Mouse (Mus musculus): ENCODE measurements around the gene Dgke. TPM values are rescaled to one million over a fixed set of nuclear protein-coding genes. Genes with fewer than 3 reads are reported as not detected.

The Dgke gene
- polyA plus RNA-seq, 1 experiment: 1.6 TPM

DNA sequence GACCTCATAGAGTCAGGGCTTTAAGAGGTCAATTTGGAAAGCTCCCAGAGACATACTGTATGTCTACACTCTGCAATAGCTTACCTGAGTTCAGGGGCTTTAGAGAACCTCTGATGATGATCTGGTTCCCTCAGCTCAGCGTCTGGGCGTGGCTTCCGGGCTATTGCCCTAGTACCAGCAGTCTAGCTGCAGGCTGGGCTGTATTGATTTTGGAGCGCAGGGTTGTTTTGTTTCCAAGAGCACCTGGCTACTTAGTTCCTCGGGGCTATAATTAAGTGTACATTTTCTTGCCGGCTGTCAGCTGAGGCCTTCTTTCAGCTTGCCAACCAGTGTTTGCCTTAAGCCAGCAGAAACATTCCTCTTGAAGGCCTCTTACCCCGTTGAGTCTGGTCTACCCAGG is 57.2 kb downstream of the Dgke start:
- H3K27me3 ChIP-seq (ENCODE audit: control insufficient read depth, insufficient read depth, insufficient read length): no peaks in the 10 kb centered on the region
- no peak overlapping the region for H3ac ChIP-seq (ENCODE audit: control insufficient read depth, insufficient read length, low read depth)
- H3K79me3 ChIP-seq (ENCODE audit: low read depth): no peaks in the 10 kb centered on the region
- peaks cover 15% of the 10 kb centered on the region for H3K36me3 ChIP-seq (ENCODE audit: control insufficient read depth, insufficient read depth)
- TF ChIP-seq MYOD1 (IDR thresholded peaks at IDR 0.05; ENCODE audit: control insufficient read depth, insufficient read length, low read depth) (no peak), CEBPB (IDR thresholded peaks at IDR 0.05; ENCODE audit: low read depth) (no peak), FOSL1 (IDR thresholded peaks at IDR 0.05; ENCODE audit: insufficient read depth, low read length, poor library complexity, severe bottlenecking) (no peak), MAX (IDR thresholded peaks at IDR 0.05) (no peak), USF1 (IDR thresholded peaks at IDR 0.05; ENCODE audit: low read depth) (no peak)
- H3K4me3 ChIP-seq (ENCODE audit: insufficient read depth, poor library complexity, severe bottlenecking): no peak overlapping the region
- no peaks in the 10 kb centered on the region for H3K79me2 ChIP-seq (ENCODE audit: control insufficient read depth, insufficient read depth)

DNA sequence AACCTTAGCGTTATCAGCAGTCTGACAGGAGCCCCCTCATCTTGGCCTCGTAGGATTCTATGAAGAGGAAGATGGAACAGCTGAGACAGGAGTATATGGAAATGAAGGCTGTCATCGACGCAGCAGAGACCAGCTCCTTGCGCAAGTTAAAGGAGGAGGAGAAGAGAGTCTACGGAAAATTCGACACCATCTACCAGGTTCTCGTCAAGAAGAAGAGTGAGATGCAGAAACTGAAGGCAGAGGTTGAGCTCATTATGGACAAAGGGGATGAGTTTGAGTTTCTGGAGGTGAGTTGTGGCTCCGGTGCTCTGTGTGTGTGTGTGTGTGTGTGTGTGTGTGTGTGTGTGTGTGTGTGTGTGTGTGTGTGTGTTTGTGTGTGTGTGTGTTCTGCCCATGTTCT is 57.6 kb downstream of the Dgke start:
- Histone ChIP-seq H3K27me3 (ENCODE audit: control insufficient read depth, insufficient read depth, insufficient read length) (no peaks in the 10 kb centered on the region), H3K4me3 (ENCODE audit: insufficient read depth, poor library complexity, severe bottlenecking) (no peak overlapping the region), H3ac (ENCODE audit: control insufficient read depth, insufficient read length, low read depth) (no peak overlapping the region), H3K79me2 (ENCODE audit: control insufficient read depth, insufficient read depth) (no peaks in the 10 kb centered on the region), H3K79me3 (ENCODE audit: low read depth) (no peaks in the 10 kb centered on the region), H3K36me3 (ENCODE audit: control insufficient read depth, insufficient read depth) (peaks cover 13% of the 10 kb centered on the region)
- TF ChIP-seq USF1 (IDR thresholded peaks at IDR 0.05; ENCODE audit: low read depth): no peak
- no peak for TF ChIP-seq MYOG (IDR thresholded peaks at IDR 0.05; ENCODE audit: control insufficient read depth, extremely low read depth, insufficient read length)
- TF ChIP-seq MYOD1 (IDR thresholded peaks at IDR 0.05; ENCODE audit: control insufficient read depth, insufficient read length, low read depth): no peak
- TF ChIP-seq CEBPB (IDR thresholded peaks at IDR 0.05; ENCODE audit: low read depth): no peak
- no peak for TF ChIP-seq FOSL1 (IDR thresholded peaks at IDR 0.05; ENCODE audit: insufficient read depth, low read length, poor library complexity, severe bottlenecking)
- no peak for TF ChIP-seq CTCF (IDR thresholded peaks at IDR 0.05; ENCODE audit: control insufficient read depth, insufficient read depth, insufficient read length)
- TF ChIP-seq MAX (IDR thresholded peaks at IDR 0.05): no peak

DNA sequence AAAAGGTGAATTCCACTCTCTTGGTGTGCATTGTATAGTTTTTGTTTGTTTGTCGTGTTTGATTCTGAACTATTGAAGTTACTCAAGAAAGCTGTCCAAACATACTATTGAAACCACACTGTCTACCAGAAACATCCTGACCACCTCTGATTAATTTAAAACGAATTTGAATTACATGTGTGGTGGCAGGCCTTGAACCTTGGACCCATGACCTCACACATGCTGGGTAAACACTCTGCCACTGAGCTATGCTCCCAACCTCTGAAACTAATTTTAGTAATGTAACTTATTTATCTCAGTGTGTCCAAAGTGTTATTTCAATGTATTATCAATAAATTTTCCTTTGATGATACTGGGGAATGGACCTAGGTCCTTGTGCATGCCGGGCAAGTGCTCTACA is 59.1 kb downstream of the Dgke start:
- Histone ChIP-seq H3K4me3 (ENCODE audit: insufficient read depth, poor library complexity, severe bottlenecking) (no peak overlapping the region), H3K36me3 (ENCODE audit: control insufficient read depth, insufficient read depth) (peaks cover 6% of the 10 kb centered on the region), H3K79me3 (ENCODE audit: low read depth) (peaks cover 4% of the 10 kb centered on the region), H3K27me3 (ENCODE audit: control insufficient read depth, insufficient read depth, insufficient read length) (no peaks in the 10 kb centered on the region), H3K79me2 (ENCODE audit: control insufficient read depth, insufficient read depth) (peaks cover 6% of the 10 kb centered on the region), H3ac (ENCODE audit: control insufficient read depth, insufficient read length, low read depth) (no peak overlapping the region)
- TF ChIP-seq CTCF (IDR thresholded peaks at IDR 0.05; ENCODE audit: control insufficient read depth, insufficient read depth, insufficient read length): no peak
- TF ChIP-seq MYOD1 (IDR thresholded peaks at IDR 0.05; ENCODE audit: control insufficient read depth, insufficient read length, low read depth): no peak
- TF ChIP-seq CEBPB (IDR thresholded peaks at IDR 0.05; ENCODE audit: low read depth): no peak
- no peak for TF ChIP-seq FOSL1 (IDR thresholded peaks at IDR 0.05; ENCODE audit: insufficient read depth, low read length, poor library complexity, severe bottlenecking)
- TF ChIP-seq MYOG (IDR thresholded peaks at IDR 0.05; ENCODE audit: control insufficient read depth, extremely low read depth, insufficient read length): no peak
- TF ChIP-seq USF1 (IDR thresholded peaks at IDR 0.05; ENCODE audit: low read depth): no peak
- no peak for TF ChIP-seq MAX (IDR thresholded peaks at IDR 0.05)

DNA sequence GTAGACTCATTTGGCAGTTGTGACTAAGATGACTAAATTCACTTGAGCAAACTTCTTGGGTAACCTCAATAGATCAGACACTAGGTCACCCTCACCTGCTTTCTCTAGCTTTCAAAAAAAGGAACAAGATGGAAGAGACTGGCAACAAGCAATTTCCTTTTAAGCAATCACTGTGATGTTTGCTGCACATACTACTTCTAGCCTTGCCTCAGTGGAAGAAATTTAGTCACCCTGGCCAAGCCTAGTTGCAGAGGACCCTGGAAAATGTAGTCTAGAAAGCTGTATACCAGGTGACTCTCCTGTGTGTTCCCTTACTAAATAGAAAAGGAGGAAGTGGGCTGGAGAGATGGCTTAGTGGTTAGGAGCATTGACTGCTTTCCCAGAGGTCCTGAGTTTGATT is 60.2 kb downstream of the Dgke start:
- H3K4me3 ChIP-seq (ENCODE audit: insufficient read depth, poor library complexity, severe bottlenecking): no peak overlapping the region
- H3ac ChIP-seq (ENCODE audit: control insufficient read depth, insufficient read length, low read depth): no peak overlapping the region
- TF ChIP-seq CTCF (IDR thresholded peaks at IDR 0.05; ENCODE audit: control insufficient read depth, insufficient read depth, insufficient read length): no peak
- TF ChIP-seq MAX (IDR thresholded peaks at IDR 0.05): no peak
- no peak for TF ChIP-seq MYOG (IDR thresholded peaks at IDR 0.05; ENCODE audit: control insufficient read depth, extremely low read depth, insufficient read length)
- TF ChIP-seq USF1 (IDR thresholded peaks at IDR 0.05; ENCODE audit: low read depth): no peak
- TF ChIP-seq MYOD1 (IDR thresholded peaks at IDR 0.05; ENCODE audit: control insufficient read depth, insufficient read length, low read depth): no peak
- no peak for TF ChIP-seq CEBPB (IDR thresholded peaks at IDR 0.05; ENCODE audit: low read depth)
- TF ChIP-seq FOSL1 (IDR thresholded peaks at IDR 0.05; ENCODE audit: insufficient read depth, low read length, poor library complexity, severe bottlenecking): no peak
- H3K36me3 ChIP-seq (ENCODE audit: control insufficient read depth, insufficient read depth): peaks cover 5% of the 10 kb centered on the region
- peaks cover 18% of the 10 kb centered on the region for H3K79me2 ChIP-seq (ENCODE audit: control insufficient read depth, insufficient read depth)
- H3K79me3 ChIP-seq (ENCODE audit: low read depth): peaks cover 9% of the 10 kb centered on the region
- H3K27me3 ChIP-seq (ENCODE audit: control insufficient read depth, insufficient read depth, insufficient read length): no peaks in the 10 kb centered on the region

DNA sequence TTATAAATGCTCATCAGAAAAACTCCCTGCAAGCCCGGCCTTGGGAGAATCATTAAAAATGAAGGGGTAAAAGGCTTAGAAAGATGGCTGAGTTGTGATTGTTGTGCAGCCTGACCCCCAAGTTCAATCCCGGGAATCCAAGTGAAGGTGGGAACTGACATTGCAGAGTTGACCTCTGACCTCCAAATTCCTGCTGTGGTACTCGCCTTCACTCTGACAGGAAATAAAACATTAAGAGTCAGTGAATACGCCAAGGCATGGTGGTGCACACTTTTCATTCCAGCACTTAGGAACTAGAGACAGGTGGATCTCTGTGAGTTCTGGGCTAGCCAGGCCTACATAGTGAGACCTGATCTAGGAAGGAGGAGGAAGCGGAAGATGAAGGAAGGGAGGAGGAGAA is 61.2 kb downstream of the Dgke start:
- no peak for TF ChIP-seq USF1 (IDR thresholded peaks at IDR 0.05; ENCODE audit: low read depth)
- no peak for TF ChIP-seq MYOD1 (IDR thresholded peaks at IDR 0.05; ENCODE audit: control insufficient read depth, insufficient read length, low read depth)
- TF ChIP-seq CEBPB (IDR thresholded peaks at IDR 0.05; ENCODE audit: low read depth): no peak
- no peak for TF ChIP-seq MYOG (IDR thresholded peaks at IDR 0.05; ENCODE audit: control insufficient read depth, extremely low read depth, insufficient read length)
- TF ChIP-seq MAX (IDR thresholded peaks at IDR 0.05): no peak
- TF ChIP-seq FOSL1 (IDR thresholded peaks at IDR 0.05; ENCODE audit: insufficient read depth, low read length, poor library complexity, severe bottlenecking): no peak
- Histone ChIP-seq H3K4me3 (ENCODE audit: insufficient read depth, poor library complexity, severe bottlenecking) (no peak overlapping the region), H3K79me3 (ENCODE audit: low read depth) (peaks cover 9% of the 10 kb centered on the region), H3K27me3 (ENCODE audit: control insufficient read depth, insufficient read depth, insufficient read length) (no peaks in the 10 kb centered on the region), H3K36me3 (ENCODE audit: control insufficient read depth, insufficient read depth) (peaks cover 5% of the 10 kb centered on the region), H3K79me2 (ENCODE audit: control insufficient read depth, insufficient read depth) (peaks cover 27% of the 10 kb centered on the region), H3ac (ENCODE audit: control insufficient read depth, insufficient read length, low read depth) (no peak overlapping the region)

DNA sequence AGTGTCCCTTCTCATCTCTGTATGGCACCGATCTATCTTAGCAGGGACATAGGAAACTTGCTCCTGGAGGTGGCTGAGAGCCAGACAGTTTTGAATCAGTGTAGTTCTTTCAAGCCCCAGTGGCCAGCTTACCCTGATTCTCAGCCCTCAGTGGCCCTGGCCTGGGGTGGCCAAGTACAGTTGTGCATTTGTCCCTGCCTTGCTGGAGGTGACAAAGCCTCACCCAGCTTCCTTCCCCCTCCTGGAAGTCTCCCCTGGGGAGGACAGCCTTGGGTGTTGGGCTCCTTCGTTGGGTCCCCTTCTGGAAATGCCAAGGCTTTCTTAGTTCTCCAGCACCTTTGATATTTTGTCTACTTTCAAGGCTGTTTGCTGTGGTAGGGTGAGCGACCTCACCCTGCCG is 62.9 kb downstream of the Dgke start:
- Histone ChIP-seq H3K79me3 (ENCODE audit: low read depth) (peaks cover 18% of the 10 kb centered on the region), H3K27me3 (ENCODE audit: control insufficient read depth, insufficient read depth, insufficient read length) (no peaks in the 10 kb centered on the region), H3K36me3 (ENCODE audit: control insufficient read depth, insufficient read depth) (no peaks in the 10 kb centered on the region), H3ac (ENCODE audit: control insufficient read depth, insufficient read length, low read depth) (no peak overlapping the region), H3K79me2 (ENCODE audit: control insufficient read depth, insufficient read depth) (peaks cover 39% of the 10 kb centered on the region), H3K4me3 (ENCODE audit: insufficient read depth, poor library complexity, severe bottlenecking) (no peak overlapping the region)
- TF ChIP-seq FOSL1 (IDR thresholded peaks at IDR 0.05; ENCODE audit: insufficient read depth, low read length, poor library complexity, severe bottlenecking) (no peak), CEBPB (IDR thresholded peaks at IDR 0.05; ENCODE audit: low read depth) (no peak), MYOG (IDR thresholded peaks at IDR 0.05; ENCODE audit: control insufficient read depth, extremely low read depth, insufficient read length) (no peak), CTCF (IDR thresholded peaks at IDR 0.05; ENCODE audit: control insufficient read depth, insufficient read depth, insufficient read length) (no peak), USF1 (IDR thresholded peaks at IDR 0.05; ENCODE audit: low read depth) (no peak), MYOD1 (IDR thresholded peaks at IDR 0.05; ENCODE audit: control insufficient read depth, insufficient read length, low read depth) (no peak), MAX (IDR thresholded peaks at IDR 0.05) (no peak)
